Mouse (Mus musculus): ENCODE results near the gene Ovol3.

Gene Ovol3

DNA sequence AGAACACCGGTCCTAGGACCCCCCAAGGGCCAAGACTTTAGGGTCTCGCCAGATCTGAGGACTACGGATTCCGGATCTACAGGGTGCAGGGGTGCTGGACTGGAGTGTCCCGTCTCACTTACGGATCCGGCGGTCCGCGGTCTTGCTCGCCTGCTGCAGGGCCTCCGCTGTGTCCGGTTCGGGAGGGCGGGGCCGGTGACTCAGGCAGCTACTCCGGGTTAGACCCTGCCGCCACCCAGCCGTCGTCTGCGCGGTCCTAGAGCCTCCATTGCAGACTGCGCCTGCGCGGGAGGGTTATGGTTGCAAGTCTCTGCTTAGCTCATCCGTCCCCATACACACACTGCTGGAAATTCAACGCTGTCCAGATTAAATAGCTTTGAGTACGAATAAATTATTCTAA is 40.6 kb downstream of the Ovol3 start:
- peak; percentile 90 to 92 for DNase-seq (ENCODE audit: low read depth in 1 of 2, low spot score in 2 of 2)

DNA sequence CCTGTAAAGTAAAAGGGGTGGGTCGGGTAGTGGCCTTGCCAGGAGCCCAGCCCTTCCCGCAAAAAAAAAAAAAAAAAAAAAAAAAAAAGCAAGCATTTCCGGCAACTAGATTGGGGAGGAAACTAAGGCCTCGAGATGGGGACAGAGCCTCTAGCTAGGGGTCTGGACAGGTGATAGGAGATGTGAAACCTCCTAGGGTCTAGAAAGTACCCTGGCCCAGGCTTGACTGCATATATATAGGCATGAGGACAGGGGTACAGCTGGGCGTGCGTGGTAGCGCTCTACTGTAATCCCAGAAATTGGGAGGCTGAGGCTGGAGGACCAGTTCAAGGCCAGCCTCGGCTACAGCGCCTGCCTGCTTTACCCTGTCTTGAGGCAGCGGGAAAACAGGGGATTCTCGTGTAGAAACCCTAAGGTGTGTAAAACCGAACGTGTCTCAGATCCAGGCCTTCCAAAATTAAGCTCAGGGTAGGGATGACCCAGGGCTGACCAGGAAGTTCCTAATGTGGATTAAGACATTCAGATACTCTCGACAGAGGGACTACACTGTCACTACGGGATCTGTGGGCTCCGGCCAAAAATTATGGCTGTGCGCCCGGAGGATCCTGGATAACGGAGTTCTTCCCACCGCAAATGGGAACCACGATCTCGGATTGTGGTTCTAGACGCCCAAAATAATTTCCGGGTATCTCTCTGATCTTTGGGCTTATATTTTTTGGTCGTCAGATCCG is 41.3 kb downstream of the Ovol3 start:
- DNase-seq (ENCODE audit: low read depth in 1 of 2, low spot score in 2 of 2) = no peak

DNA sequence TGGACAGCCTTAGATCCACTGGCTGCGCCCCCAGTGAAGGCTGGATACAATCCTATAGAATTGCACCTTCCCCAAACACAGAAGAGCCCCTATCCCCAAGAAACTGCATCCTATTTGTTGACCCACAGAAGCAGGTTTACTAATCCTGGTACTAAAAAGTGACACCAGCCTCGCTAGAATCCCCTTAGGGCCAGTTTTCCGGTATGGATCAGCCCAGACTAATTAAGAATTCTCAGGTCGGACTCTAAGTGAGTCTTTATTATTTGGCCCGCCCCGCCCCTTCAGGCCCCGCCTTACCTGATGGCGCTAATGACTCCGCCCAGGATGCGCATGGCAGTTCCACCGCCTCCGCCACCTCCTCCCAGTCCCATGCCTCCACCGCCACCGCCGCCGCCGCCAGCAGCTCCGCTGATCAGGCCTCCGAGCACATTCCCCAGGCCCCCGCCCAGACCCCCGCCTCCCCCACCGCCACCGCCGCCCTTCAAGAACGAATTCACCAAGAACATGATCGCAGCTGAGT is 41.9 kb downstream of the Ovol3 start:
- peak in 1 of 2 experiments; percentile 56 for DNase-seq (ENCODE audit: low read depth in 1 of 2, low spot score in 2 of 2)

DNA sequence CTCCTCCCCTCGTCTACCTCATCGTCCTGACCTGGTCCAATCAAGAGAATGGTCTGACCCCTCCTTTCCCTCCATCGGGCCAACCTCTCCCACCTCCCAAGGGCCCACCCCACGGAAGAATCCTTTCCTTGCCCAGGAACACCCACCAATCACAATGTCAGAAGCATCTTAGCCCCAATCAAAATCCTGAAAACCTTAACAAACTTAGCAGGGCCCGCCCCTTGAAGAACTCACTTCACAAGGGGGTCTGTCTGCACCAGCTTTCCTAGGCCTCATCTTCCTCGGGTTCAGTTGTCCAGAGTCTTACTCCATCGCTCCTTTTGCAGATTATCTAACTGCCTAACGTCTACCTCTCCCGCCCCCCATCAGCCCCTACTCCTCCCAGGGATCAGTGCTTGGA is 42.5 kb downstream of the Ovol3 start:
- no peak for DNase-seq (ENCODE audit: low read depth in 1 of 2, low spot score in 2 of 2)

DNA sequence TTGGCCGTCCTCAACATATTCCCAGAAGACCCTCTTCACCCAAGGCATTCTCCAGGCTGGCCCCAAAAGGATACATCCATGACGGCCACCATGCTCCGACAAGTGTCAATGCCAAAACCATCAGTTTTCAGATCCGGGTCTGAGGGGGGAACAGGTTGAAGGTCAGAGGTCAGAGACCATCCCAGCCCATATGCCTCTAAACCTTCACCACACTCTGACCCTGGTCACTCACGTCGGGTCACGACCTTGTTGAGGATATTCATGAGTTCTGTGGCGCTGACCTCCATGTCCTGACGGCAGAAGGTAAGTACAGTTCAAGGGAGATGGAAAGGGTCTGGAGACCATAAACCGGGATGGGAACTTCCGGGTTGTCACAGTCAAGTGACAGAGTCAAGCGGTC is 43.4 kb downstream of the Ovol3 start:
- no peak for DNase-seq (ENCODE audit: low read depth in 1 of 2, low spot score in 2 of 2)

DNA sequence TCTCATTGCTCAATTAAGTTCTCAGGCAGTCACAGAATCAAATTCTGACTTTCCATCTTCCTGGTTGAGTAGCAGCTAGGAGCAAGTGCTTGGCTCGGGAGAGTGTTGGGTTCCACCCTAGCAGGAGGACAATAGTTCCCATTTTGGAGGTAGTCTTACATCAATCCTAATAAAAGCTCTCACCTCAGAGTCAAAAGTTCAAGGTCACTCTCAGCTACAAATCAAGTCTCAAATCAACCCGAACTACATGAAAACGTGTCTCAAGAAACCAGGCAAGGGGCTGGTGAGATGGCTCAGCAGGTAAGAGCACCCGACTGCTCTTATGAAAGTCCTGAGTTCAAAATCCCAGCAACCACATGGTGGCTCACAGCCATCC is 46.4 kb downstream of the Ovol3 start:
- DNase-seq (ENCODE audit: low read depth in 1 of 2, low spot score in 2 of 2) = no peak

DNA sequence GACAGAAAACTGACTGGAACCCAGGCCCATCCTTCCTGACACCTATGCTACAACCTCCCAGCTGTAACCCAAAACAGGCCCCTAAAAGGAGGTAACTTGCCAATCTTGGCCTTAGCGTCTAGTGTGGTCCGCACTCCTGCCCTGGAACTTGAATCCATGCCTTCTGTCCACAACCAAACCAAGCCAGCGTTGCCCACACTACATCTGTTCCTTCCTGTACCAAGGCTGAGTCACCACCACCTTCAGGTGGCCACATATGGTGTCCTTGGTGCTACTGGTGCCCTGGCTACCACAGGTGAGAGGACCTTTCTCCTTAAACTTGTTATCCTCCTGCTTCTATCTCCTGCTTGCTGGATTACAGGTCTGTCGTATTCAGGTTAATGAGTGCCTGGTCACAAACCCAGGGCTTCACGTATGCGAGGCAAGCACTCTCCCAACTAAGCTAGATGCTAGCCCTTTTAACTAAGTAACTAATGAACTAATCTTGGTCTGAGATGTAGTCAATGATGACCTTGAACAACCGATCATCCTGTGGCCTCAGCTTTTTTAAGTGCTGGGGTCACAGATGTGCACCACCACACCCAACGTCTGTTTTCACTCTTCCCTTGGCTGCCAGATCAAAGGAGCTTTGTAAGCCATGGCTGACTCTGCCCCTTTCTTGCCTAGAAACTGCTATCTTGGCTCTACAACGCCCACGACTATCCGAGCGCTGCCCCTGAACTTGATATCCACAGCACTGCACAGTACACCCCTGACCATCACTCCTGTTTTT is 47.0 kb downstream of the Ovol3 start:
- DNase-seq (ENCODE audit: low read depth in 1 of 2, low spot score in 2 of 2) = no peak

DNA sequence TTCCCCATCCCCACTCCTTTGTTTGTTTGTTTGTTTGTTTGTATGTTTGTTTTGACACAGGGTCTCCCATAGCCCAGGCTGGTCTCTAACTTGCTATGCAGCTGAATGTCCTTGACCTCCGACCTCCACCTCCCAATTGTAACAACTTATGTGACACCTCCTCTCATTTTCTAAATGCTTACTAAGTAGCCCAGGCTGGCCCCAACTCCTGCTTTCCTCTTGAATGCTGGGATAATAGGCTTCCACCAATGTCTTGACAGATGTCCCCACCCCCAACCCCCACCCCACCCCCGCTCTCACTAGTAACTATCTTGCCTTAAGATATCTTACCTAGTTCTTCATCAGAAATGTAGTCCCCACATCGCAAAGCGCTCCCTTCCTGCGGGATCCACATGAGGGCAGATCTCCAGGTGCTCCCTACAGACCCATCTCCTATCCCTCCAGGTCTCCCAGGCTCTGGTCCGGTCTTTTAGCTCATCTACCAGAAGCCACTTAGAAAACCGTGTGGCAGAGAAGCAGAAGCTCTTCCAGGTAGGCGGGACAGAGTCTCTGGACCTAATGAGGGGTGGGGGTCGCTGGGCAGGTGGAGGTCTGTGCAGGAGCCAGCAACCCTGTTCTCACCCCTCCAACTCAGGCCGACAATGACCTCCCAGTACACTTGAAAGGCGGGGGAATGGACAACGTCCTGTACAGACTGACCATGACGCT is 50.7 kb downstream of the Ovol3 start:
- no peak for DNase-seq (ENCODE audit: low read depth in 1 of 2, low spot score in 2 of 2)

DNA sequence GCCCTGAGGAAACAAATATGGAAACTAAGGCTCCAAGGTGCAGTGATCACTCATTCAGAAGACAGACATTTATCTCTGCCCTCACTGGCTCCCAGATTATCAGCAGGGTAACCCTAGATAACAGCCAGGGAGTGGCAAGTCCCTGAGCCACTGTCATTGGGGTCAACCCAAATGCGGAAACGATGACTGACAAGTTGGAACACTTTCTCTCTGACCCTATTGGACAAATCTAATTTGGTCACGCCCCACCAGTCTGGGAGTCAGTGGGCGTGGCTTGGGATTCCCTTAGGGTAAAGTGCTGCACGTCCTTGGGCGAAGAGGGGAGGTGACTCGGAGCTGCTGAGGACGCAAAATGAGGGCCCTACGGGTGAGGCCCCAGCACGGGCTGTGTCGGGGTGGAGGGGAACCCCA is 51.6 kb downstream of the Ovol3 start, which contains the start of gene Cox7a1:
Gene Cox7a1, plus strand, starts transcription at position 266 of the 411 bp plus-strand sequence.
- peak; percentile 77 to 79 for DNase-seq (ENCODE audit: low read depth in 1 of 2, low spot score in 2 of 2)
